Mouse (Mus musculus) midbrain, embryonic 14.5 days (tissue): ENCODE results near the gene Ift122. TPM values are rescaled to one million over a fixed set of nuclear protein-coding genes. Genes with fewer than 3 reads are reported as not detected.

Source experiments
- ATAC-seq: fragments of 200-750 bp; cut with Nextera tagmentation; 2 replicates; pipeline ENCODE4 v1.8.0; 2017; ENCODE audit warnings: moderate number of reproducible peaks, moderate library complexity; ENCODE audit not compliant: low FRiP score, low TSS enrichment
- DNase-seq: peaks from one replicate; pipeline ENCODE4 v3.0.0-alpha.2; 2015
- H3K27ac ChIP-seq: fragments of 300-500 bp; sonication (generic); replicated peaks from 2 replicates; pipeline ENCODE4 v1.5.1; 2014; ENCODE audit warnings: mild to moderate bottlenecking, low read depth, low read length, moderate library complexity
- H3K27me3 ChIP-seq: fragments of 300-500 bp; sonication (generic); 2 replicates; pipeline ENCODE4 v1.6.1; 2014; ENCODE audit warnings: low read length, control low read depth, mixed read lengths; ENCODE audit not compliant: control insufficient read depth, insufficient read depth
- H3K36me3 ChIP-seq: fragments of 300-500 bp; sonication (generic); 2 replicates; pipeline ENCODE4 v1.6.1; 2014; ENCODE audit warnings: low read length, control low read depth; ENCODE audit not compliant: control insufficient read depth, insufficient read depth
- H3K4me1 ChIP-seq: fragments of 300-500 bp; sonication (generic); 2 replicates; pipeline ENCODE4 v1.6.1; 2014; ENCODE audit warnings: mild to moderate bottlenecking, antibody characterized with exemption, low read length, control low read depth; ENCODE audit not compliant: control insufficient read depth, insufficient read depth
- H3K4me2 ChIP-seq: fragments of 300-500 bp; sonication (generic); 2 replicates; pipeline ENCODE4 v1.6.1; 2014; ENCODE audit warnings: mild to moderate bottlenecking, low read length, moderate library complexity
- H3K4me3 ChIP-seq: fragments of 300-500 bp; sonication (generic); replicated peaks from 2 replicates; pipeline ENCODE4 v1.5.1; 2014; ENCODE audit warnings: low read depth, low read length
- H3K9ac ChIP-seq: fragments of 300-500 bp; sonication (generic); replicated peaks from 2 replicates; pipeline ENCODE4 v1.6.1; 2014; ENCODE audit warnings: mild to moderate bottlenecking, low read length, moderate library complexity
- H3K9me3 ChIP-seq: fragments of 300-500 bp; sonication (generic); 2 replicates; pipeline ENCODE4 v1.6.1; 2016; ENCODE audit warnings: low read length, control low read depth, mixed read lengths; ENCODE audit not compliant: control insufficient read depth
- WGBS: fragments of 180-500 bp; shearing (Covaris S2); extraction: QIAGEN DNeasy Blood & Tissue Kit; methylation state at CpG from one replicate; pipeline ENCODE4 v1.1.7; 2014; 5-methylcytosine and 5-hydroxymethylcytosine counted together
- polyA plus RNA-seq: library from polyadenylated mRNA; unstranded; fragments of >200 nt; fragmentation: Nextera tagmentation; extraction: Ambion mirVana; gene quantifications from 2 replicates; pipeline ENCODE4 v1.2.1, GENCODE M21; 2014

The Ift122 gene
- polyA plus RNA-seq, 1 experiment from 2014 or later: 28.1 TPM

DNA sequence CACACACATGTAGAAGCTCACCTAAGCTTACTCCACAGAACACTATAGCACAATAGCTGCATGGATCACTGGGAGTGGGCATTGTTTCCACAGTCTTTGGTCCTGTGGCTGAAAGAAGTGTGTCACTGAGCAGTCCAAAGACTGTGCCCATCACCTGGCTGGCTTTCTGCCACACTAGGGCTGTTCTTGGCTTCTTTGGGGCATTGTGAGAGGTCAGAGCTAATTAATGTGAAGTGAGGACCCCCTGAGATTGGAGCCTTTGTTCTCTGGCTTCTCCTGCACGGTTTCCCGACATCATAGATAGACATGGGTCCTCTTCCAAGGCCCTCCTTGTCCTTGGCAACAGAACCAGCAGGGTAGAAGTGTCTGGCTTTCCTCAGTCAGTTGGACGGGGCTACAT is 39.1 kb downstream of the Ift122 start:
- Histone ChIP-seq H3K4me2 (no peak overlapping the region), H3K27ac (no peak overlapping the region), H3K9me3 (no peaks in the 10 kb centered on the region), H3K9ac (no peak overlapping the region), H3K27me3 (no peaks in the 10 kb centered on the region), H3K4me1 (peaks cover 15% of the 10 kb centered on the region; the same call in 1 of the 2 replicates), H3K36me3 (peaks cover 40% of the 10 kb centered on the region), H3K4me3 (no peak overlapping the region)
- 64% methylated on average over 3 of the region's 3 CpGs for WGBS
- DNase-seq: no peak
- no peak for ATAC-seq

DNA sequence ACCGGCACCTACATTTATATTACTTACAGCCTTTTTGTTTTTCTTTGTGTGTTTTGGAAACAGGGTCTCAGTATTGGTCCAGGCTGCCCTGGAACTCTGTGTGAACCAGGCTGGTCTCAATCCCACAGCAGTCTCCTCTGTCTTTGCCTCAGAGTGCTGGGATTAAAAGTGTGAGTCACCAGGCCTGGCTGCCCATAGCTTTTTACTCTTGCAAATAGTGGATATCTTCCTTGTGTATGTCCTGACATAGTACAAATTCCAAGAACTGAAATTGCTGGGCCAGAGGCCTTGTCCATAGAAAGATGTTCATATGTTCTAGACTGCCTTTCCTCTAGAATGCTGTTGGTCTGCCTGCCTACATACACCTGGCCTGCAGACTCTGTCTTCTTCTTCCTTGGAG is 43.1 kb downstream of the Ift122 start:
- H3K27ac ChIP-seq: no peak overlapping the region
- no peak overlapping the region for H3K9ac ChIP-seq
- WGBS: 56% methylated on average over 1 of the region's 1 CpGs
- H3K9me3 ChIP-seq: no peaks in the 10 kb centered on the region
- ATAC-seq (no peak), DNase-seq (no peak)
- H3K36me3 ChIP-seq: peaks cover 39% of the 10 kb centered on the region
- H3K4me2 ChIP-seq: no peak overlapping the region
- H3K4me3 ChIP-seq: no peak overlapping the region
- H3K27me3 ChIP-seq: no peaks in the 10 kb centered on the region
- peaks cover 10% of the 10 kb centered on the region; the same call in 1 of the 2 replicates for H3K4me1 ChIP-seq

DNA sequence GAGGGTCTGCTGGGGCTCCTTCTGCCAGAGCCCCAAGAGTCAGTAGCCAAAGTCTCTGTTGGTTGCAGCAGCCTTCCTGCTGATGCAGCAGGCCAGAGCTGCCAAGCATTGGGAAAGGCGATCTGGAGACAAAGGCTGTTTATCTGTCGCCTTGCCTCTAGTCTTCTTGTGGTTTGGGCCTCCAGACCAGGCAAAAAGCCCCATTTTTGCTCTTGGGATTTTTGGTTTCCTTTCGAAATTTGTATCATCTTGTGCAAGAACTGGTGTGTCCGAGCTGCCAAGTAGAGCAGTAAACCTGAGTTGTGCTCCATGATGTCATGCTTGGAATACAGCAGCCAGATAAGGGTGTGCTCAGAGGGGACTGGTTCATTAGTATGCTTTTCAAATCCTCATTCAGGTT is 43.8 kb downstream of the Ift122 start:
- Histone ChIP-seq H3K27ac (no peak overlapping the region), H3K4me2 (no peak overlapping the region), H3K4me1 (0 out of 2 replicates have a peak, but pooled peaks cover 4% of the 10 kb centered on the region), H3K36me3 (peaks cover 36% of the 10 kb centered on the region), H3K4me3 (no peak overlapping the region), H3K27me3 (no peaks in the 10 kb centered on the region), H3K9ac (no peak overlapping the region), H3K9me3 (no peaks in the 10 kb centered on the region)
- 77% methylated on average over 4 of the region's 4 CpGs for WGBS
- DNase-seq: no peak
- no peak for ATAC-seq

DNA sequence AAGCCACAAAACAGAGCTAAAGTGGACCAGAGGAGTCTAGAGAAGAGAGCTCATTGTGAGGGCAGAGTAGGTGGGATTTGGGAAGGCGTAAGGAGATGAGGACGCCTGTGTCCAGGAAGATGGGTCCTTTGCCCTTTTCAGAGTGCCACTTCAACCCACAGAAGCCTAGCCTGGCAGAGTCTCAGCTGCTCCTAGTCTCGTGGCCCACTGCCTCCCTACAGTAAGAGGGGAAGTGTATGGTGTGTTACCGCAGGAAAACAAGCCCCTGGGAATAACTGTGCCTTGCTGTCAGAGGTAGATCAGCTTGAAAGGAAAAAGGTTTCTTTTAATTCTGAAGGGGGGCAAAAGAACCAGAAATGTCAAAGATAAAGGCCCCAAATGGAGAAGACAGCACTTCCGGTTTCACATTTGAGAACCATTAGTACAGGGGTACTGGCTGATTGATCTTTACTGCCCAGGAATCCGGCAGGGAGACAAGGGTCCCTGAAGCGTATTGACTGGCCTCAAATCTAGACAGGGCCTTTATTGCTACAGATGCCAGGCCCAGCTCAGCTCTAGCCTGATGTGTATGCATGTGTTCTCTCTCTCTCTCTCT is 44.8 kb downstream of the Ift122 start:
- 81% methylated on average over 7 of the region's 7 CpGs for WGBS
- H3K27ac ChIP-seq: no peak overlapping the region
- H3K4me3 ChIP-seq: no peak overlapping the region
- H3K9ac ChIP-seq: no peak overlapping the region
- H3K4me2 ChIP-seq: no peak overlapping the region
- H3K36me3 ChIP-seq: peaks cover 30% of the 10 kb centered on the region
- H3K4me1 ChIP-seq: no peaks in the 10 kb centered on the region
- no peaks in the 10 kb centered on the region for H3K27me3 ChIP-seq
- no peaks in the 10 kb centered on the region for H3K9me3 ChIP-seq
- ATAC-seq: no peak
- no peak for DNase-seq

DNA sequence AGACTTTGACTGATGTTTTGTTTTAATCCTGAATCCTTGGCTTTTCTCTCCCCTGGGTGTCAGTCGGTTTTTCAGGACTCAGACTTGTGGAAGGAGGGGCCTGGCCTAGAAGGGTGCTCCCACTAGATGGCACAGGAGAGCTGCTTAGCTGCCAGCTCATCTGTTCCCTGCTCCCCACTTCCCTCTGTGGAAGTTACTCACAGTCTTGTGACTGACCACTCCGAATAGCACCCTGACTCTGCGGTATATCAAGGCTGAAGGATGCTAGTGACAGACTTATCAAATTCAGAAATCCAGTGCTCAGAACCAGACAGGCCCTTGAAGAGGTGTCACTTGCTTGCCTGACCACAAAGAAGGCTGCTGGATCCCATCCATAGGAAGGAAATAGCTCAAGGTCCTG is 47.8 kb downstream of the Ift122 start:
- no peak overlapping the region for H3K4me2 ChIP-seq
- no peak overlapping the region for H3K27ac ChIP-seq
- DNase-seq (peak; percentile 82), ATAC-seq (no peak)
- H3K9ac ChIP-seq: no peak overlapping the region
- H3K9me3 ChIP-seq: no peaks in the 10 kb centered on the region
- peaks cover 33% of the 10 kb centered on the region for H3K36me3 ChIP-seq
- H3K4me1 ChIP-seq: no peaks in the 10 kb centered on the region
- H3K4me3 ChIP-seq: no peak overlapping the region
- 29% methylated on average over 3 of the region's 3 CpGs for WGBS
- H3K27me3 ChIP-seq: no peaks in the 10 kb centered on the region

DNA sequence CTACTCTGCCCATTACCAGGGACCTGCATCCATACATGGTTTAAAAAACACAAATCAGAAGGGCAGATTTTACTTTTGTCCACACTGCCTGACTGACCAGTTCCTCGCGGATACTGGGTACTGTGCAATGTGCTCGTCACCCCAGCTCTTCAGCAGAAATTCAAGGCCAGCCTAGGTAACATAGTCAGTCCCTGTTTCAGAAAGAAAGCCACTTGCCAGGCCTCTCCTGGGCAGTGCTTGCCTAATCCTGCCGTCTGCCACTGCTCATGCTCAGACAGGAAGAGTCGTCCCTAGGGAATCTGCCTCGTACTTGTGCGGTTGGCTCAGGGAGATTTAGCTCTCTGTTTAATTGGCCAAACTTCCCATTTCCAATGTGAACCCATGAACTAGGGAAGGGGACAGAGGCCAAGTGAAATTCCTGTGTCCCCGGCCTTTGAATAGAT is 48.2 kb downstream of the Ift122 start:
- DNase-seq: peak; percentile 78
- Histone ChIP-seq H3K27me3 (no peaks in the 10 kb centered on the region), H3K27ac (no peak overlapping the region), H3K36me3 (peaks cover 34% of the 10 kb centered on the region), H3K4me2 (no peak overlapping the region), H3K4me3 (no peak overlapping the region), H3K9me3 (no peaks in the 10 kb centered on the region), H3K4me1 (no peaks in the 10 kb centered on the region), H3K9ac (no peak overlapping the region; the same call in 1 of the 2 replicates)
- ATAC-seq: no peak
- 70% methylated on average over 8 of the region's 8 CpGs for WGBS

DNA sequence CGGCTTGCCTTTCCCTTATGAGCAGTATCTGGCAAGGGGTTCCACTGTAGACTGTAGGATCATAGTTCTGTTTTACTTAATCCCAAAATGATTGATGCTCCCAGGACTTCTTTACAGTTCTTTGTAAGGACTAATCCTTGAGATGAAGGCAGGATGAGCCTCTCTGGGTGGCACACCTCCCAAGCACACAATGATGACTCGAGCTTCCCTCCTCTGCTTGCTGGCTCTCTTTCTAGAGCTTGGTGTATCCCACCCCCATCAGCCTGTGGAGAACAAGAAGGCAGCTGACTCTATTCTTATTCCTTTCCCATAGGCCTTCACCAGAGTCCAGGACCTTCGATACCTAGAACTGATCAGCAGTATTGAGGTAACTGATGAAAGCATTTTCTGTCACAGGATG is 49.3 kb downstream of the Ift122 start:
- ATAC-seq (no peak), DNase-seq (no peak)
- no peaks in the 10 kb centered on the region for H3K9me3 ChIP-seq

DNA sequence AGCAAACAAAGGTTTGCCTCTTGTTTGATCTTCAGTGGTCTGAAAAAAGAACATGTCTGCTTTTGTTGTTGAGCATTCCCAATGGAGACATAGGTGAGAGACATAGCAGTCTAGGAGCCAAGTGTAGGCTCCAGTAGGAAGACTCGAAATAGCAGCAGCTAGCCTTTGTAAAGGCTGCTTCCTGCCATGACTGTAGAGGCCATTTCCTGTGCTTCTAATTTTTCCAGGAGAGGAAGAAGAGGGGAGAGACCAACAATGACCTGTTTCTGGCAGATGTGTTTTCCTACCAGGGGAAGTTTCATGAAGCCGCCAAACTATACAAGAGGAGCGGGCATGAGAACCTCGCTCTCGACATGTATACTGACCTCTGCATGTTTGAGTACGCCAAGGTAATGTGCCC is 52.3 kb downstream of the Ift122 start:
- H3K9me3 ChIP-seq: no peaks in the 10 kb centered on the region
- no peak for ATAC-seq
- no peaks in the 10 kb centered on the region for H3K4me1 ChIP-seq
- no peak overlapping the region for H3K27ac ChIP-seq
- H3K4me3 ChIP-seq: no peak overlapping the region
- 93% methylated on average over 6 of the region's 6 CpGs for WGBS
- DNase-seq: no peak
- no peaks in the 10 kb centered on the region for H3K27me3 ChIP-seq
- no peak overlapping the region for H3K4me2 ChIP-seq
- no peak overlapping the region for H3K9ac ChIP-seq
- H3K36me3 ChIP-seq: peaks cover 29% of the 10 kb centered on the region

More for the DNA sequence above, 49.3 kb downstream of the Ift122 start:
- Histone ChIP-seq H3K4me3 (no peak overlapping the region), H3K4me1 (no peaks in the 10 kb centered on the region), H3K27ac (no peak overlapping the region), H3K9ac (no peak overlapping the region), H3K4me2 (no peak overlapping the region), H3K27me3 (no peaks in the 10 kb centered on the region), H3K36me3 (peaks cover 41% of the 10 kb centered on the region)
- 74% methylated on average over 3 of the region's 3 CpGs for WGBS

DNA sequence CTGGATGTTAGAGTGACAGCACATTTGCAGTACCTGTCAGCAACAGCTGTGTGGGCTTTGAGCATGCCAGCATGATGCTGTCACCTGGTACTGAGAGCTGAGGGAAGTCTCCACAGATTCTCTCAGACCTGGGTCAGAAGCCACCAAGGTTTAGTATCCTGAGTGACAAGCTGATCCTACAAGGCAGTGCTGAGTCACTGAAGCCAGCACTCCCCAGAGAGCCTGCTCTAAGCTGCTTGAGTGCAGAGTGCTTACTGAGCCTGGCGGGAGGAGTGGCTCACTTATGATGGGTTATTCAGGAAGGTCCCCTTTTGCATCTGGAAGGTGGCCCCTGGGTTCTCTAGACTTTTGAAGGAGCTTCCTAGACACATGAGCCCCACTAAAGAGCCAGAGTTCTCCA is 53.2 kb downstream of the Ift122 start:
- H3K27ac ChIP-seq: no peak overlapping the region
- peaks cover 26% of the 10 kb centered on the region for H3K36me3 ChIP-seq
- H3K9me3 ChIP-seq: no peaks in the 10 kb centered on the region
- DNase-seq (no peak), ATAC-seq (no peak)
- WGBS: 78% methylated on average over 1 of the region's 1 CpGs
- no peak overlapping the region for H3K4me3 ChIP-seq
- H3K9ac ChIP-seq: no peak overlapping the region
- H3K4me2 ChIP-seq: no peak overlapping the region
- no peaks in the 10 kb centered on the region for H3K4me1 ChIP-seq
- no peaks in the 10 kb centered on the region for H3K27me3 ChIP-seq
